Mouse (Mus musculus): ENCODE measurements at regions not wholly inside any gene's neighbourhood (a gene's known extent, or its start where the extent isn't known, plus 50 kb on each side); places are given as distances from the start of the nearest gene placed in this dataset.

- DNase-seq (ENCODE audit: low spot score): no peak
These were observed 111.3 kb upstream of the Ptger4 start for GRCm38 (mm10) chr15:5355332-5355731.

GRCm38 (mm10) chr15:5354328-5354727 lies 110.3 kb upstream of the Ptger4 start:
- DNase-seq (ENCODE audit: low spot score): no peak

GRCm38 (mm10) chr15:5348881-5349280 lies 104.9 kb upstream of the Ptger4 start:
- no peak for DNase-seq (ENCODE audit: low spot score)

DNA sequence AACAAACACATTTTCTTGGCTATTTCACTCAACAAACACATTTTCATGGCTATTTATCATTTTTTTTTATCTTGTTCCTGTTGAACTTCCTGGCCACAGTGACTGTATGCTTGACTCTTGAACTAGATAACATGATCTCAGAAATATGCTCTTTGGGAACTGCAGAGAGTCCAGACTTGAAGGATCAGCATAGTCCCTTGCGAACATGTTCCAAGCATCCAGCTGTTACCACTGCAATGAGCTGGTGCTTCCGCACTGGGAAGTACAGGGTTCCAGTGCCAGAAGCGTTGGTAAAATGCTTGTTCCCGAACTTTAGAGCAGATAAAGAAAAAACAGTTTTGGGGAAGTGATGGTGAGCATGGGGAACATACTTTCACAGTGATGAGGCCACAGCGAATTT lies 103.7 kb upstream of the Ptger4 start:
- DNase-seq (ENCODE audit: low spot score): peak; percentile 14

DNA sequence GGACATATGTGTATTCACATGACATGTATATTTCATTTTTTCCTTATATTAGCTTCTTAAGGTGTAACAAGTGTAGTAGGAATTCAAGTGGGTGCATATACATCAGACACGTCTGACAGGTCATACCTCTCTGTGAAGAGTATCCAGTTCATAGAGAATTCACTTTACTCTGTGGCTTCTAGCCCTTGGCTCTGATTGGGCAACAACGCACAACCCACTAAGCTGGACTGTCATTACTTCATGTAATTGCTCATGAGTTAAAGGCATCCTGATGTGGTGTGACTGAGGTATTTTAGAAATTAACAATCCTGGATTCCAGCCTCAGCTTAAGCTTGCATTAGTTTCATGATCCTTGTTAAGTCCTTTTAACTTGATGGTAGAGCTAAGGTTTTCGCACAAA lies 103.0 kb upstream of the Ptger4 start:
- no peak for DNase-seq (ENCODE audit: low spot score)

- DNase-seq (ENCODE audit: low spot score): peak; percentile 46
These were observed 99.8 kb upstream of the Ptger4 start for GRCm38 (mm10) chr15:5343794-5344193.

DNA sequence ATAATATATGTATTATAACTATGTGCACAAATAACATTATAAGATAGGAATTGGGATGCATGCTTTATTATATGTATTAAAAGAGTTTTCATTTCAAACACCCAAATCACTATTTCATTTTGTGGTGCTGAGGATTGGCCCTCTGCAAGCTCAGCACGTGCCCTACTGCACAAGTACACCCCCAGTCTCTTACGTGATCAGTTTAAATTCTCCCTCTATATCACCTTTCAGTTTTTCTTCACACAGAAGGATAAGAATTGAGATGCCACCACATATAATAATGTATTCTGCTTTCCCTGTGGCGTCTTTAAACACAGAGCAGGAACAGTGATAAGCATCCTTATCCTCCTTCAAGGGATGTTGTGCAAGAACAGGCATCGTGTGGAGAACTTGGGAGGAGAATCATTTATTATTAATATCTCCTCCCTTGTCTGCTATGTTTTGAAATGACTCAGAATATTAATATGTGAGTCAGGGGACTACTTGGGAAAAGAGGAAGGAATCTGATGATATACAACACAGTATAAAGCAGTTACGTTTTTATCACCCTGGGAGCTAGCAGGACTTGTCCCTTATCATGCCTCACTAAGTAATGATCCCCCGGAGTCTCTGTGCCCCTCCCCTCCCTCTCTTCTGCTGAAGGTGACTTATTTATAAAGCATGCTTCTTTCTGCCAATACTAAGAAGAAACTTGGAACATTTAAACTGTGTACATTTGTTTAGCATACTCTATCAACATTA lies 91.7 kb upstream of the Ptger4 start:
- no peak for DNase-seq (ENCODE audit: low spot score)

DNA sequence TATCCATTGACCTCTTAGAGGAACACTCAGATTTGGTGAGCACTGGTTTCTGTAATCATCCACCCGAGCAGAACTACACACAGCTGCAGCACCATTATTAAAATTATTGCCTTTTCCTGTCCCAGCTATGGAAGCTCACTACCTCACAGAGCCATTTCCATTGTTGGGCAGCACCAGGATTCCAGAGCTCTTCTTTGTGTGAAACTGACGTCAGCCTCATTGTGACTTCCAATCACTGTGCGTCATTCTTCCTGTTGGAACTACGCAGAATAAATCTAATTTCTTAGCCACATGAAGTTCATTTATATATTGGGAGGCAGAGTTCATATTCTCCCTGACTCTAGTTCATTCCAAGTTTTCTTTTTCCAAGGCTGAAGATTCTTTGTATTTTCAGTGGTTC lies 83.0 kb upstream of the Ptger4 start:
- DNase-seq (ENCODE audit: low spot score): no peak

- no peak for DNase-seq (ENCODE audit: low spot score)
These were observed 77.7 kb upstream of the Ptger4 start for GRCm38 (mm10) chr15:5321691-5322090.

- no peak for DNase-seq (ENCODE audit: low spot score)
These were observed 68.2 kb upstream of the Ptger4 start for GRCm38 (mm10) chr15:5312231-5312630.

DNA sequence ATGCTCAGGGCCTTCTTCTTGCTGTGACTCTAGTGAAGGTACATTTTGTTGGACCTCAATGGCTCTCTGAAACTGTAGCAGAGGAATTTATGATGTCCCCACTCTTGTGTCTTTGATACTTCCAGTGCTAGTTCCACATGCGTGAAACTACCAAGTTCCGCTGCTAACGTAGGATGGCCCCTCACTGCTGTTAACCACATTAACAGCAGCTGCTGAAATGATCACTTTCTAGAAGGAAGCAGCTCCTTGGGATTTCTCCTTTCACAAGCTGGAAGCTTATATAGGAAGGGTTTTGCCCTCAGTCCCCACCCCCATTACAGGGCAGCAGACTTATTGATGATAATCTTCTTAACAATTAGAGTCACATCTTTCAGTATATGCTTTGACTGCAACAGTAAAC lies 66.0 kb upstream of the Ptger4 start:
- no peak for DNase-seq (ENCODE audit: low spot score)

- DNase-seq (ENCODE audit: low spot score): no peak
These were observed 58.4 kb upstream of the Ptger4 start for GRCm38 (mm10) chr15:5302403-5302802.

GRCm38 (mm10) chr15:5299807-5300206 lies 55.8 kb upstream of the Ptger4 start:
- no peak for DNase-seq (ENCODE audit: low spot score)

DNA sequence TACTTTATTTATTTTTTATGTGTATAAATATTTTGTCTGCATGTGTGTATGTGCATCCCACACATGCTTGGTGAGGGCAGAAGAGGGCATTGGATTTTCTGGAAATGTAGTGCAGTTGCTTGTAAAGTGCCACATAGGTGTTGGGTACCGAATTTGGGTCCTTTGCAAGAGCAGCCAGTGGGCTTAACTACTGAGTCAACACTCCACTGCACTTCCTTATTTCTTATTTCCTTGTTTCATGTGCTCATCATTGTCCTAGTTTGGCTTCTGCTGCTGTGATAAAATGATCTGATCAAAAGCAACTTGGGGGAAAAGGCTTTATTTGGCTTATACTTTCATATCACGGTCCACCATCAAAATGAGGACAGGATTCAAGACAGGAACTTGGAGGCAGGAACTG lies 53.0 kb upstream of the Ptger4 start:
- DNase-seq (ENCODE audit: low spot score): no peak

Measured in urinary bladder, postnatal 14 days (tissue).